Mouse (Mus musculus) MEL (cell line): ENCODE measurements around the gene Olfr49. TPM values are rescaled to one million over a fixed set of nuclear protein-coding genes. Genes with fewer than 3 reads are reported as not detected.

Experiments
- DNase-seq: peaks from one replicate; pipeline ENCODE4 v3.0.0; 2011; ENCODE audit warnings: low read depth, low spot score
- H3K27ac ChIP-seq: 2 replicates; pipeline ENCODE4 v1.5.1; 2012; ENCODE audit warnings: low read depth, mild to moderate bottlenecking, control low read depth, low read length, moderate library complexity; ENCODE audit not compliant: control insufficient read depth
- H3K27me3 ChIP-seq, 2 experiments: fragments of 150-350 bp in 1 of 2; sonication (generic) in 1 of 2; 2 replicates each; pipeline ENCODE4 v1.6.1; 2012; ENCODE audit warnings: low read length in 2 of 2, mild to moderate bottlenecking in 2 of 2, improper control_type of control experiment in 1 of 2, moderate library complexity in 1 of 2; ENCODE audit not compliant: insufficient read depth in 2 of 2, control insufficient read depth in 1 of 2
- H3K36me3 ChIP-seq, 2 experiments: 2 replicates each; pipeline ENCODE4 v1.6.1; 2012 to 2014; ENCODE audit warnings: low read length in 2 of 2, improper control_type of control experiment in 1 of 2, inconsistent platforms in 1 of 2, mild to moderate bottlenecking in 1 of 2; ENCODE audit not compliant: insufficient read depth in 2 of 2, control insufficient read depth in 1 of 2
- H3K4me1 ChIP-seq, 2 experiments: fragments of 150-350 bp in 1 of 2; sonication (generic) in 1 of 2; 2 replicates each; pipeline ENCODE4 v1.6.1; 2012; ENCODE audit warnings: low read length in 2 of 2, improper control_type of control experiment in 1 of 2, mild to moderate bottlenecking in 1 of 2; ENCODE audit not compliant: insufficient read depth in 2 of 2, control insufficient read depth in 1 of 2
- H3K4me3 ChIP-seq, 2 experiments: fragments of 150-350 bp in 1 of 2; sonication (generic) in 1 of 2; 2 replicates each; pipeline ENCODE4 v1.5.1; 2012; ENCODE audit warnings: low read depth in 2 of 2, low read length in 2 of 2, mild to moderate bottlenecking in 2 of 2, moderate library complexity in 2 of 2, control low read depth in 1 of 2, improper control_type of control experiment in 1 of 2; ENCODE audit not compliant: control insufficient read depth in 1 of 2, insufficient read depth in 1 of 2
- H3K79me2 ChIP-seq: 2 replicates; pipeline ENCODE4 v1.6.1; 2012; ENCODE audit warnings: mild to moderate bottlenecking, low read length, moderate library complexity; ENCODE audit not compliant: control insufficient read depth, poor library complexity, insufficient read depth
- H3K9ac ChIP-seq: 2 replicates; pipeline ENCODE4 v1.6.1; 2012; ENCODE audit warnings: low read depth, mild to moderate bottlenecking, control low read depth, low read length, moderate library complexity; ENCODE audit not compliant: control insufficient read depth, poor library complexity, severe bottlenecking
- H3K9me3 ChIP-seq: fragments of 150-350 bp; sonication (generic); replicated peaks from 2 replicates; pipeline ENCODE4 v1.6.1; 2012; ENCODE audit warnings: mild to moderate bottlenecking, low read length, improper control_type of control experiment, moderate library complexity; ENCODE audit not compliant: insufficient read depth
- BHLHE40 ChIP-seq: IDR thresholded peaks from 2 replicates; pipeline ENCODE4 v1.6.1; 2012; ENCODE audit warnings: low read depth, mild to moderate bottlenecking, inconsistent platforms, low read length, improper control_type of control experiment, borderline replicate concordance
- CHD1 ChIP-seq: IDR thresholded peaks from 2 replicates; pipeline ENCODE4 v1.6.1; 2012; ENCODE audit warnings: low read depth, mild to moderate bottlenecking, inconsistent platforms, low read length, improper control_type of control experiment
- HCFC1 ChIP-seq: IDR thresholded peaks from 2 replicates; pipeline ENCODE4 v1.6.1; 2012; ENCODE audit warnings: low read depth, mild to moderate bottlenecking, inconsistent platforms, low read length, improper control_type of control experiment, moderate library complexity
- JUND ChIP-seq: IDR thresholded peaks from 2 replicates; pipeline ENCODE4 v1.6.1; 2011; ENCODE audit warnings: low read depth, mild to moderate bottlenecking, improper control_type of control experiment, low read length
- MAFK ChIP-seq: IDR thresholded peaks from 2 replicates; pipeline ENCODE4 v1.6.1; 2011; ENCODE audit warnings: low read depth, mild to moderate bottlenecking, low read length, improper control_type of control experiment, borderline replicate concordance
- MEF2A ChIP-seq: IDR thresholded peaks from 2 replicates; pipeline ENCODE4 v1.6.1; 2014; ENCODE audit warnings: low read depth, mild to moderate bottlenecking, inconsistent platforms, low read length, improper control_type of control experiment; ENCODE audit not compliant: poor library complexity, insufficient replicate concordance, severe bottlenecking; ENCODE audit errors: extremely low read depth
- MYB ChIP-seq: IDR thresholded peaks from 2 replicates; pipeline ENCODE4 v1.6.1; 2011; ENCODE audit warnings: mild to moderate bottlenecking, low read depth, low read length, improper control_type of control experiment
- MYC ChIP-seq: IDR thresholded peaks from 2 replicates; pipeline ENCODE4 v1.6.1; 2011; ENCODE audit warnings: low read depth, mild to moderate bottlenecking, low read length, improper control_type of control experiment, moderate library complexity
- RAD21 ChIP-seq: IDR thresholded peaks from 2 replicates; pipeline ENCODE4 v1.6.1; 2011; ENCODE audit warnings: mild to moderate bottlenecking, low read depth, low read length, improper control_type of control experiment
- RCOR1 ChIP-seq: IDR thresholded peaks from 2 replicates; pipeline ENCODE4 v1.6.1; 2012; ENCODE audit warnings: low read depth, mild to moderate bottlenecking, inconsistent platforms, low read length, improper control_type of control experiment
- SMC3 ChIP-seq: IDR thresholded peaks from 2 replicates; pipeline ENCODE4 v1.6.1; 2011; ENCODE audit warnings: low read depth, low read length, improper control_type of control experiment
- TBP ChIP-seq: IDR thresholded peaks from 2 replicates; pipeline ENCODE4 v1.8.0; 2011; ENCODE audit warnings: low read depth, low read length, improper control_type of control experiment
- UBTF ChIP-seq: IDR thresholded peaks from 2 replicates; pipeline ENCODE4 v1.6.1; 2012; ENCODE audit warnings: low read depth, mild to moderate bottlenecking, inconsistent platforms, low read length, improper control_type of control experiment, moderate library complexity, borderline replicate concordance; ENCODE audit not compliant: insufficient read depth
- USF1 ChIP-seq: IDR thresholded peaks from 2 replicates; pipeline ENCODE4 v1.6.1; 2014; ENCODE audit warnings: low read depth, mild to moderate bottlenecking, inconsistent platforms, low read length, improper control_type of control experiment, moderate library complexity
- USF2 ChIP-seq, 2 experiments: IDR thresholded peaks; 2 replicates each; pipeline ENCODE4 v1.6.1; 2011 to 2012; ENCODE audit warnings: improper control_type of control experiment in 2 of 2, low read length in 2 of 2, borderline replicate concordance in 1 of 2, inconsistent platforms in 1 of 2, low read depth in 1 of 2, mild to moderate bottlenecking in 1 of 2; ENCODE audit not compliant: insufficient read depth in 1 of 2
- ZC3H11A ChIP-seq: IDR thresholded peaks from 2 replicates; pipeline ENCODE4 v1.6.1; 2012; ENCODE audit warnings: low read depth, mild to moderate bottlenecking, inconsistent platforms, low read length, improper control_type of control experiment
- ZNF384 ChIP-seq: IDR thresholded peaks from 2 replicates; pipeline ENCODE4 v1.6.1; 2012; ENCODE audit warnings: low read depth, mild to moderate bottlenecking, inconsistent platforms, low read length, improper control_type of control experiment
- polyA plus RNA-seq, 2 experiments: library from polyadenylated mRNA; stranded (reverse) in 1 of 2; unstranded in 1 of 2; fragments of >175 nt in 1 of 2; fragments of >200 nt in 1 of 2; gene quantifications; 2 replicates each; pipeline versions ENCODE4 v1.2.1 to v1.2.4; 2012; ENCODE audit warnings: low replicate concordance in 2 of 2, low read depth in 1 of 2; ENCODE audit not compliant: insufficient read length in 2 of 2, insufficient read depth in 1 of 2, missing spikeins in 1 of 2
- total RNA-seq: library from RNA; depleted of rRNA; stranded (reverse); fragments of 300-350 nt; gene quantifications from 2 replicates; pipeline ENCODE4 v1.2.3, GENCODE M21; 2012

Olfr49 gene
- total and polyA plus RNA-seq, 3 experiments: not detected

DNA sequence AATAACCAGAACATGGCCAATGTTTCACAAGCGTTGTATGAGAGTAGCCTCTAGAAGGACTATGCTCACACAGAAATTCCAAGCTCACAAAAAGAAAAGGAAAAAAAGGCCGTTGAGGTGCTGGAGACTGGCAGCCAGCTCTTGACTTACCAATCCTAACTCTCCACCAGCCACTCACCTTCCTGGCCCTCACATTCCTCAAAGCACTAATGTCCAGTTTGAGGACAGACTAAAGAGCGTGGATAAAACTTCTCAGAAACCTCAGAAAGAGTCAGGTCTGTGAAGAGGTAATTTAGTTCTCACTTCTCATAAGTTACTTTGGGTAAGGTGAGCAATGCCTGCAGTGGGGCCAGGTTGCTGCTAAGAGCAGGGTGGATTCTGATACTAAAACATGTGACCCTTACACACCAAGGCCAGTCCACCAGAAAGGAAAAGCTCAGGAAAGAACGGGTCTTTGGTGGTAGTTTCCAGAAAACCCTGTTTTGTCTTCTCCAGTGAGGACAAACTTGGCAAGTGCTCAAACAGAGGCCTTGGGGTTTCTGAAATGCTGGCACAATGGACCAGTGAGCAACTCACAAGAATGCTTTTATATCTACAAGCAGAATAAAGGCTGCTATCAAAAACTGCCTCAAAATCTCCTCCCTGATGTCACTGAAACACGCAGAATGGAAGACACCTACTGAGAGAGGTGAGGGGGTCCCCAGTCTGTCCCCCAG is 48.8 kb downstream of the Olfr49 start:
- Histone ChIP-seq H3K27ac (no peak overlapping the region), H3K36me3 (peaks cover 2 to 4% of the 10 kb centered on the region in 2 experiments; a peak in 2 of 4 replicates), H3K4me3 (no peak overlapping the region), H3K9ac (no peak overlapping the region), H3K9me3 (no peaks in the 10 kb centered on the region), H3K4me1 (peaks cover 5% of the 10 kb centered on the region in 2 experiments; a peak in 3 of 4 replicates), H3K27me3 (no peaks in the 10 kb centered on the region), H3K79me2 (peaks cover 4% of the 10 kb centered on the region; the same call in 1 of the 2 replicates)
- no peak for DNase-seq
- TF ChIP-seq ZNF384 (no peak), RAD21 (no peak), MAFK (no peak), BHLHE40 (no peak), USF2 (IDR thresholded peaks at IDR 0.05; ENCODE audit: borderline replicate concordance in 1 of 2, insufficient read depth in 1 of 2, low read depth in 1 of 2, low read length in 2 of 2) (no peak), RCOR1 (no peak), SMC3 (no peak), ZC3H11A (no peak), MEF2A (no peak), TBP (no peak), USF1 (no peak), CHD1 (no peak)

DNA sequence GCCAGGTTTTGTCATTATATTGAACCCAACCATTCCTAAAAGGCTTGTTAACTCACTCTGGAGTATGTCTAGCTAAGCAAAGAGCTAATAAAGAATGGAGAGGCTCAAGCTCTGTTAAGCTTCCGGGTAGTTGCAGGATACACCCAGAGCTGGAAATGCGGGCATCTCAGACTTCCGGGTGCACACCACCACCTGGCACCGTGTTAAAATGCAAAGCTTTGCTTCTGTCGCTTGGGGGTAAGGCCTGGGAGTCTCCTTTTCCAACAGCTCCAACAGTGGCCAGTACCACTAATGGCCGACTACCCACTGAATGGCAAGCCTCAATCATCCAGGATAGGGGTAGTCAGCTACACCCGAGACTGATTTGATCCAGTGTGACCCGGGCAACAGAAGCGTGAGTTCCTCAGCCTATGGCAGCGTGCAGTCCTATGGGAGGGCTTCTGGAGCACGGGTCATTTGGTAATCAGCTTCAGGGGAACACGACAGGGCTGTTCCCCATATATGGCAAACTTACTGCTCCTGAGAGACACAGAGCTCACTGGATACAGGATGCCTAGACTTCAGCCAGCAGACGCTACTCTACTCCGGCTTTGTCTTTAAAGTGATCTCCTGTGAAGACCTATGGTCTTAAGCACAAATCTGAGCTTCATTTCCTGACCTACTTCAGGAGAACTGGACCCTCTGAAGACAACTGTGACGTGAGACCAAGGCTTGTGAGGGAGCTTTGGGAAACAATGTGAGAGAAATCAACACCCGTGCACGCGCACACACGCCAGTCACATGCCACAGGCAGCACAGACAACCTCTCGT is 50.3 kb downstream of the Olfr49 start:
- Histone ChIP-seq H3K27ac (no peak overlapping the region), H3K36me3 (peaks cover 0 to 1% of the 10 kb centered on the region in 2 experiments; a peak in 1 of 4 replicates), H3K4me1 (peaks cover 0 to 5% of the 10 kb centered on the region in 2 experiments; a peak in 2 of 4 replicates), H3K27me3 (no peaks in the 10 kb centered on the region), H3K9ac (no peak overlapping the region), H3K4me3 (no peak overlapping the region), H3K9me3 (no peaks in the 10 kb centered on the region), H3K79me2 (peaks cover 3% of the 10 kb centered on the region; the same call in 1 of the 2 replicates)
- TF ChIP-seq UBTF (no peak), RCOR1 (no peak), HCFC1 (no peak), MYC (no peak), ZC3H11A (no peak), JUND (no peak), MYB (no peak)
- no peak for DNase-seq
